Mouse (Mus musculus): ENCODE data around the gene Zfp414.

Zfp414 gene

GRCm38 (mm10) chr17:33649781-33650475 is 21.0 kb downstream of the Zfp414 start:
- no peak for DNase-seq (ENCODE audit: low read depth, low spot score)

GRCm38 (mm10) chr17:33666813-33667212 is 37.9 kb downstream of the Zfp414 start:
- no peak for DNase-seq (ENCODE audit: low read depth, low spot score)

GRCm38 (mm10) chr17:33669681-33670080 is 40.8 kb downstream of the Zfp414 start:
- no peak for DNase-seq (ENCODE audit: low read depth, low spot score)

- DNase-seq (ENCODE audit: low read depth, low spot score) = no peak
These were observed 44.9 kb downstream of the Zfp414 start for GRCm38 (mm10) chr17:33673837-33674236.

GRCm38 (mm10) chr17:33675452-33675851 is 46.6 kb downstream of the Zfp414 start:
- no peak for DNase-seq (ENCODE audit: low read depth, low spot score)

GRCm38 (mm10) chr17:33676086-33676485 is 47.2 kb downstream of the Zfp414 start:
- no peak for DNase-seq (ENCODE audit: low read depth, low spot score)

- DNase-seq (ENCODE audit: low read depth, low spot score) = no peak
These were observed 49.9 kb downstream of the Zfp414 start for GRCm38 (mm10) chr17:33678771-33679170.

Measured in forelimb bud, embryonic 11.5 days (tissue).